Mouse (Mus musculus) bone marrow macrophage, adult 2 months (primary cell): ENCODE measurements around the gene Ralbp1.

ENCODE experiments used
- CTCF ChIP-seq: IDR thresholded peaks from 2 replicates; pipeline ENCODE4 v1.5.1; 2012; ENCODE audit warnings: low read depth, mild to moderate bottlenecking, low read length, moderate library complexity
- POLR2A ChIP-seq: IDR thresholded peaks from 2 replicates; pipeline ENCODE4 v1.6.1; 2012; ENCODE audit warnings: mild to moderate bottlenecking, low read depth, low read length, borderline replicate concordance

- TF ChIP-seq POLR2A (no peak), CTCF (no peak)
These were observed 251 bp downstream of the Ralbp1 start for GRCm38 (mm10) chr17:65885398-65885696.
